Mouse (Mus musculus) megakaryocyte, embryonic 14.5 days (primary cell): Measurements from ENCODE around the gene Ndufs5. TPM values are rescaled to one million over a fixed set of nuclear protein-coding genes. Genes with fewer than 3 reads are reported as not detected.

Experiments
- H3K27me3 ChIP-seq: replicated peaks from 2 replicates; pipeline ENCODE3; 2012; ENCODE audit warnings: inconsistent platforms
- H3K36me3 ChIP-seq: replicated peaks from 2 replicates; pipeline ENCODE3; 2012; ENCODE audit warnings: low read length, inconsistent platforms, mixed read lengths
- H3K4me1 ChIP-seq: 2 replicates; pipeline ENCODE4 v1.6.1; 2012; ENCODE audit warnings: inconsistent platforms
- H3K4me3 ChIP-seq: replicated peaks from 2 replicates; pipeline ENCODE3; 2012; ENCODE audit warnings: moderate library complexity, mild to moderate bottlenecking, inconsistent platforms
- H3K9me3 ChIP-seq: 2 replicates; pipeline ENCODE4 v1.6.1; 2012; ENCODE audit warnings: inconsistent platforms
- FLI1 ChIP-seq: IDR thresholded peaks from 2 replicates; pipeline ENCODE4 v1.6.1; 2012; ENCODE audit warnings: low read length, inconsistent platforms, mixed read lengths
- GATA1 ChIP-seq: IDR thresholded peaks from 3 replicates; pipeline ENCODE4 v1.6.1; 2012; ENCODE audit warnings: mixed read lengths, low read length, inconsistent platforms, borderline replicate concordance
- polyA plus RNA-seq: library from polyadenylated mRNA; stranded (reverse); fragments of >175 nt; gene quantifications from 2 replicates; pipeline ENCODE4 v1.2.3, GENCODE M21; 2012; ENCODE audit warnings: low replicate concordance; ENCODE audit not compliant: insufficient read depth

The Ndufs5 gene
- 4.2 and 79.5 TPM in 2 replicates for polyA plus RNA-seq

GRCm38 (mm10) chr4:123717574-123718433 lies at the start of gene Ndufs5:
Ndufs5 (minus strand) TSS chr4:123718202.
- TF ChIP-seq FLI1 (no peak), GATA1 (no peak; the same call in 2 of the 3 replicates)
- Histone ChIP-seq H3K36me3 (peaks cover 30% of the 10 kb centered on the region), H3K27me3 (no peaks in the 10 kb centered on the region), H3K4me1 (peaks cover 23% of the 10 kb centered on the region), H3K9me3 (peaks cover 4% of the 10 kb centered on the region), H3K4me3 (peak within 1 kb of the TSS; percentile 99)

GRCm38 (mm10) chr4:123765071-123765470 lies 47.1 kb upstream of the Ndufs5 start:
- Histone ChIP-seq H3K4me1 (no peaks in the 10 kb centered on the region), H3K27me3 (no peaks in the 10 kb centered on the region), H3K36me3 (no peaks in the 10 kb centered on the region), H3K9me3 (no peaks in the 10 kb centered on the region), H3K4me3 (no peak overlapping the region)
- TF ChIP-seq FLI1 (no peak), GATA1 (no peak)

GRCm38 (mm10) chr4:123758306-123758705 lies 40.3 kb upstream of the Ndufs5 start:
- peaks cover 4% of the 10 kb centered on the region for H3K27me3 ChIP-seq
- TF ChIP-seq FLI1 (no peak), GATA1 (no peak)
- H3K4me3 ChIP-seq, result no peak overlapping the region
- peaks cover 10% of the 10 kb centered on the region for H3K4me1 ChIP-seq
- no peaks in the 10 kb centered on the region for H3K9me3 ChIP-seq
- no peaks in the 10 kb centered on the region for H3K36me3 ChIP-seq

GRCm38 (mm10) chr4:123750707-123751312 lies 32.8 kb upstream of the Ndufs5 start:
- peak overlapping the region; percentile 95 for H3K4me3 ChIP-seq
- TF ChIP-seq FLI1, result no peak
- TF ChIP-seq GATA1, result no peak

GRCm38 (mm10) chr4:123750152-123750651 lies 32.2 kb upstream of the Ndufs5 start, which contains the start of gene Akirin1:
Akirin1 (minus strand) TSS chr4:123750345.
- Histone ChIP-seq H3K9me3 (no peaks in the 10 kb centered on the region), H3K4me3 (peak within 1 kb of the TSS; percentile 95), H3K36me3 (peaks cover 18% of the 10 kb centered on the region), H3K27me3 (peaks cover 3% of the 10 kb centered on the region), H3K4me1 (peaks cover 44% of the 10 kb centered on the region)
- no peak for TF ChIP-seq GATA1
- no peak for TF ChIP-seq FLI1

More at GRCm38 (mm10) chr4:123750707-123751312, 32.8 kb upstream of the Ndufs5 start:
- Histone ChIP-seq H3K27me3 (peaks cover 3% of the 10 kb centered on the region), H3K36me3 (peaks cover 15% of the 10 kb centered on the region), H3K9me3 (no peaks in the 10 kb centered on the region), H3K4me1 (peaks cover 38% of the 10 kb centered on the region)

GRCm38 (mm10) chr4:123749484-123750130 lies 31.6 kb upstream of the Ndufs5 start:
- Histone ChIP-seq H3K4me3 (peak overlapping the region; percentile 95), H3K36me3 (peaks cover 24% of the 10 kb centered on the region), H3K9me3 (no peaks in the 10 kb centered on the region), H3K4me1 (peaks cover 50% of the 10 kb centered on the region), H3K27me3 (peaks cover 3% of the 10 kb centered on the region)
- TF ChIP-seq FLI1, result no peak
- no peak for TF ChIP-seq GATA1

GRCm38 (mm10) chr4:123748726-123749415 lies 30.9 kb upstream of the Ndufs5 start:
- TF ChIP-seq GATA1 (no peak), FLI1 (no peak)
- Histone ChIP-seq H3K27me3 (peaks cover 3% of the 10 kb centered on the region), H3K36me3 (peaks cover 30% of the 10 kb centered on the region), H3K9me3 (no peaks in the 10 kb centered on the region), H3K4me3 (peak overlapping the region; percentile 95), H3K4me1 (peaks cover 57% of the 10 kb centered on the region)

GRCm38 (mm10) chr4:123745221-123745775 lies 27.3 kb upstream of the Ndufs5 start:
- H3K27me3 ChIP-seq, result no peaks in the 10 kb centered on the region
- no peaks in the 10 kb centered on the region for H3K9me3 ChIP-seq
- H3K4me3 ChIP-seq, result peak overlapping the region; percentile 23
- H3K36me3 ChIP-seq, result peaks cover 64% of the 10 kb centered on the region
- TF ChIP-seq FLI1 (no peak), GATA1 (no peak)
- peaks cover 64% of the 10 kb centered on the region for H3K4me1 ChIP-seq

- no peak for TF ChIP-seq FLI1
- no peak for TF ChIP-seq GATA1
- H3K36me3 ChIP-seq, result peaks cover 88% of the 10 kb centered on the region
- peaks cover 55% of the 10 kb centered on the region for H3K4me1 ChIP-seq
These were observed 24.9 kb upstream of the Ndufs5 start for GRCm38 (mm10) chr4:123742891-123743290.

More at GRCm38 (mm10) chr4:123742891-123743290, 24.9 kb upstream of the Ndufs5 start:
- H3K9me3 ChIP-seq, result no peaks in the 10 kb centered on the region
- H3K27me3 ChIP-seq, result no peaks in the 10 kb centered on the region
- no peak overlapping the region for H3K4me3 ChIP-seq
